Mouse (Mus musculus) neutrophil, adult 5-6 weeks (primary cell): ENCODE data around the gene Ccp110. TPM values are rescaled to one million over a fixed set of nuclear protein-coding genes. Genes with fewer than 3 reads are reported as not detected.

Source experiments
- ATAC-seq: fragments of 151-379, 151-347 bp; 2 replicates; pipeline ENCODE4 v1.8.0; 2017; ENCODE audit warnings: mild to moderate bottlenecking, moderate TSS enrichment; ENCODE audit not compliant: insufficient number of reproducible peaks, poor library complexity, low FRiP score, severe bottlenecking; ENCODE audit errors: extremely low read depth
- total RNA-seq: library from RNA; stranded (forward); fragments of 200-1000 nt; gene quantifications from 2 replicates; pipeline ENCODE4 v1.2.3, GENCODE M21; 2017

Gene Ccp110
- total RNA-seq, 1 experiment from 2014 or later = 15.5 TPM

DNA sequence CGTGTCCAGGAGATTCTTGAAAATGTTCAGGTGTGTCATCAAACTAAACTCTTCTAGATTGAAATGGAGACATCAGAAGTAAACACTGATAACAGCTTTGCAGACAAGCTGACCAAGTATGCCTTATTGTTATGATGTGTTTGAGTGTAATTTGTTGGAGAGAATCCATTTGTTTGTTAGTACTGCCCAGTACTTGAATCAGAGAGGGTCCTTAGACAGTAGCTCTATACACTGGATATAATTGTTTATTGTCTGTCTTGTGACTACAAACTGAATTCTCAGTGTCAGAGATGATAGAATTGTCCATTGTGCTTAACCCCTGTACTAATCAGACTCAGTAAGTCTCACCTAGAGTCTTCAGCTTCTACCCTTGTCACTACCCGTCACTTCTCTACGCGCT, 5.7 kb downstream of the Ccp110 start:
- no peak for ATAC-seq

DNA sequence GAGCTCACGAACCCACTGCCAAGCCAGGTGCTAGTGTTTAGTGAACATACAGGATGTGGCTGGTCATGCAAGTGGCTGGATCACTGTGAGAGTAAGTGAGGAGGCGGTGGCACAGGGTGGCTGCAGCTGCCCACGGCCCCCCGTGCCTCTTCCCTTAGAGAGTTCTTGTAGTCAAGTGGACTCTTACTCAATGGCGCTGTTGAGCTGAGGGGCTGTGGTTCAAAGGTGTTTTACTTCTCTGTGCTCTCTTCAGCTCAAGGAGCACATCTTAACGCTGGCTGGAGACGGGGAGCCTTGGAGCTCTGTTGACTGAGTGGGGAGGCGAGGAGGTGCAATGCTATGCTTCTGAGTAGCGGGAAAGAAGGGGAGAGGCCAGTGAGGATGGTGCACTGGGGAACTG, 11.6 kb downstream of the Ccp110 start:
- no peak for ATAC-seq

DNA sequence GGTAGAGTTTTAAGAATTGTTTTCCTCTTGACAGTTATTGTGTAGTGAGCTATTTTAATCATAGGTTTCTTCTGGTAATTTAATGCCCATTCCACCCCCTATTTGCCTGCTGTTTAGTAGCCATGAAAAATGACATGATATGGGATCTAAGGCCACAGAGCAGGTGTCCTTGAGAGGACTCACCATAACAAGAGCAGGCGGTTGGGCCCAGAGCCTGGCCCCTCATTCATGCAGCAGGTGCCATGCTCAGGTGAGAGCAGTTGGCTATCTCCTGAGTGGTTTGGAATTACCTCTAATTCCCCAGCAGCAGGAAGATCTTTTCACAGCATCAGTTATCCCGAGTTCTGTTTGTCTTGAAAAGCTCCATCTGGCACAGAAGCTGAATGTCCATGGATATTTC, 13.1 kb downstream of the Ccp110 start:
- ATAC-seq = no peak

GRCm38 (mm10) chr7:118728846-118729587, 16.7 kb downstream of the Ccp110 start:
- no peak for ATAC-seq

DNA sequence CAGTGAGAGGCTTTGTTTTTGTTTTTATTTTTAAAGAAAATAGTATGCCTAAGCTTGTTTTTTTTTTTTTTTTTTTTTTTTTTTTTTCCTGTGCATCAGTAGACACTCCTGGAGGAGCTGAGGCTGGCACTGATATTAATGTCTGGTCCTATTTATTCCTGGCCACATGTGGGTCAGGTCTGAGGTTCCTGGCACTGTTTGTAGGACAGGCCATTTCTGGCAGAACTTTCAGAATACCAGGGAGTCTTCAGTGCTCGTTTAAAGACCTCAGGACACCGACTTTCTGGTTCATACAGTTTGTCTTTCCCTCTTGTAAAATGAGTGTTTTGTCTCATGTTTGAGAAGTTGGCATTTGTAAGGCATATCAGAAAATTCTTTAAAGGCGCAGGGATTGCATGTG, 19.4 kb downstream of the Ccp110 start:
- ATAC-seq = no peak

DNA sequence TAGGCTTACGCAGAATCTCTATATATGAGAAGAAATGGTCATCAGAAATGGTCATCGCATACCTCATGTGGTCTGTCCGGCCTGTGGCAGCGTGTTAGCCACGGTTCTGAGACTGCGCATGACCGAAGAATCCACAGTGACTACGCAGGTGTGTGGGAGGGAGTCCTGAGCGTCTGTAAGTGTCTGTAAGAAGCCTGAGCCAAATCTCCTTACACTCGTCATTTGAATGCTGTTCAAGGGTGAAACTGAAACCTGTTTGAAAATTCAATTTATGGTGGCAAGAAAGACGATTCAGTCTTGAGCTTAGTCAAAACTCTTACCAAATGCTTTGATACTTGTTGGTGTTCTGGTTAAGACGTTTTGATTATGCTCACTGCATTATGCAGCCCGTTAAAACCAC, 20.9 kb downstream of the Ccp110 start:
- ATAC-seq = no peak

GRCm38 (mm10) chr7:118738730-118739129, 26.4 kb downstream of the Ccp110 start:
- no peak for ATAC-seq

DNA sequence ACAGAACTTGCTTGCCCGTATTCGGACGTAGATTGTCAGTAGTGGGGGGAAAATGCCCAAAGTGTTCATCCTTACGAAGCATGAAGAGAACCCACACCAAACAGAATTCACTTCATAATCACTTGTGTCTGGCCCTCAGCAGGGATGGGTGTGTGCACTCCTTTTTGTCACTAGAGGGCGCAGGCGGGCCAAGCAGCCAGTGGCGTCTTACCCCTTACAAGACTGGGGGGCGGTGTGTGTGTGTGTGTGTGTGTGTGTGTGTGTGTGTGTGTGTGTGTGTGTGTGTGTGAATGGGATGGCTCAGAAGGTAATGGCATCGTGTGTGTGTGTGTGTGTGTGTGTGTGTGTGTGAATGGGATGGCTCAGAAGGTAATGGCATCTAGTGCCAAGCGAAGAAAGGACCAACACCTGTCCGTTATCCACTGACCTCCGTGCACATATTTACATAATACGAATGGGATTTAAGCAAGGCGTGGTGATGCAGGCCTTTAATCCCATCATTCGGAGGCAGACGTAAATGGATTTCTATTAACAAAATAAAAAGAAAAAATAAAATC, 27.7 kb downstream of the Ccp110 start, which contains the start of gene Vps35l:
TSS of gene Vps35l (plus strand) at position 252 of the 557 bp plus-strand sequence.
- ATAC-seq = peak; percentile 80

DNA sequence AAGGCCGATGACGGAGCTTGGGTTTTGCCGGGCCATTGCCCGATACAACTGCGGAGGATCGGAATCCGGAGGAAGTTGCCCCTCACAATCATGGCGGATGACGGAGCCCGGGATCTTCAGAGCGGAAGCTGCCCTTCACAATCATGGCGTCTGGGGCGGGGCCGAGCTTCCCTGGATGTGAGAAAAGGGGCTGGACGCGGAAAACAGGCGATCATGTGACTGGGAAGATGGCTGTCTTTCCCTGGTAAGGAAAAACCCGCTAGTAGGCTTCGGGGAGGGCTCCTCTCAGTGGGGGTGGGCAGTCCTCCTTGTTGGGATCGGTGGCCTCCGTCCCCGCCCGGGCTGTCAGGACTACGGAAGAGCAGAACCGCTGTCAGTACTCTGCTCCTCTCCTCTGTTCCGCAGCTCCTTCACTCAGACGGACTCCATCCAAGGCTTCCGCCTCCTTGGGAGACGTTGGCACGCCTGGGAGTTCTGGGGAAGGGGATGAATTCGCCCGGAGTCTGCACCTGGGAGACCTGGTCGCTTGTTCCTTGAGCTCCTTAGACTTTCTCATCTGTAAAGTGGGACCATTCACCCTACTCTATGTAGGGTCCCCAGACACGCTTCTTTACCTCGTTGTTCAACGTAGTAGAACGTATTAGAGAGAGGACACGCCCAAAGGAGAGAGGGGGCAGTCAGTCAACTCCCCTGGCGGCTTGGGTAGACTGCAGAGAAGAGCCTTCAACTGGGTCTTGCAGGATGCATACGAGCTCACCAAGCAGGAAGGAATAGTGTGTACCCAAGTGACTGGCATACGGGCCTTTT, 28.4 kb downstream of the Ccp110 start:
- ATAC-seq = peak; percentile 94

GRCm38 (mm10) chr7:118742278-118742677, 29.9 kb downstream of the Ccp110 start:
- ATAC-seq = no peak

GRCm38 (mm10) chr7:118744766-118745165, 32.4 kb downstream of the Ccp110 start:
- no peak for ATAC-seq

DNA sequence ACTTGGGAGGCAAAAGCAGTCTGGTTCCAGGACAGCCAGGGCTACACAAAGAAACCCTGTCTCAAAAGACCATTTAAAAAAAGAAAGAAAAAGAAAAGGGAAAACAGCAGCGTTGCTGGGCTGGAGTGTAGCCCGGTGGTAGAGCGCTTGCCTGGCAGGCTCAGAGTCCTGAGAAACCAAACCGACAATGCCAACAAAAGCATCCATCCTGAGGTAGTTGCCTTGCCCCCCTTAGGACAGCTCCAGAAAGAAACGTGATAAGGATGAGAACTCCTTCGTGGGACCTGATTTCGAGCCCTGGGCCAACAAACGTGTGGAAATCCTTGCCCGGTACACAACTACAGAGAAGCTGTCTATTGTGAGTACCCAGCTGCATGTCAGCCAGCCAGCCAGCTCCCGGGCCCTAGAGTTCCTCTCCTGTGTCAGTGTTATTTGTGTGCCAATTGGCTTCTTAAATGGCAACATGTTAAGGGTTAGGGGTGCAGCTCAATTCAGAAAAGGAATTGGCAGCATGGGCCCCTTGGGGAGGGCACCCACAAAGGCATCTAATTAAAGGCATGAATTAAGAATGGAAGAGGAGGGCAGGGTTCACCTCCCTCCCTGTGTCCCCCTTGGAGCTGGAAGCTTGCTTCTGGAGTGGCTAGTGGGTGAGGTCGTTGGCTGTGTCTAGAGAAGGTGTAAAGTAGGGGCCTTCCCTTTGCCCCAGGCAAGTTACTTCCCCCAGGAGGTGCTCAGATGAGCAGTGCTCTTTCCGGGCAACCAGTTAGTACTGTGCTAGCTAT, 35.7 kb downstream of the Ccp110 start:
- no peak for ATAC-seq

DNA sequence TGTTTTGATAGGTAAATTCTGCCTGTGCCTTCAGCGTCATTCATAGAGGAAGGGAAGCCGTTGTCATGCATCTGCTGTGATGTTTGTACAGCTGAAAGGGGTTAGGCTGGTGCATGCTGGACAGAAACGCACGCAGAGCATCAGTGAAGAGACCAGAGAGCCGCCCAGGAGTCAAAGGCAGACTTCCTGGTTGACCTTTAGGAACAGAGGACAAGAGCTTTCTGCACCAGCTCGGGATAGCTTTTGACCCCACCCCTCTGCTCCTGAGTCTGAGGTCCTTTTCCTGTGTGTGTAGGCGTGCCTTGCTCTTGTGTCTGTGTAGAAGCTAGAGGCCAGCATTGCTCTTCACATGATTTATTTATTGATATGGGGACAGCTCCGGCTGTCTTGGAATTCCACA, 37.4 kb downstream of the Ccp110 start:
- no peak for ATAC-seq

DNA sequence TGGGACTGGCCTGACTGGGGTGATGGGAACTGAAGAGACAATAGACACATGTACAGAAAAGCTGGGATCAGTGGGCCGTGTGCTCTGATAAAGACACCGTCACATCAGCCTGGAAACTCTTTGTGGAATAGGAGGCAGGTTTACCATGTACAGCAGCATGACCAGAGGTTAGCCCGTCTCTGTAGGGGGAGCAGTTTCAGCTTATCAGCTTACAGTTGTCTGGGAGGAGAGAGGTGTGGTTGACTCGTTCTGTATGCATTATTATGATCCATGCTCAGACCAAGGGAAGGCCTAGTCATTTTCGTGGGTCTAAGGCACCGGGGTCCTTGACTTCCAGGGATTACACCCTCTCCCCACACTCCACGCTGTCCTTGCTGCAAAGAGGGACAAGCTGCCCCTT, 39.3 kb downstream of the Ccp110 start:
- ATAC-seq = no peak

GRCm38 (mm10) chr7:118755756-118756155, 43.4 kb downstream of the Ccp110 start:
- ATAC-seq = no peak

GRCm38 (mm10) chr7:118756490-118757265, 44.3 kb downstream of the Ccp110 start:
- ATAC-seq = no peak

DNA sequence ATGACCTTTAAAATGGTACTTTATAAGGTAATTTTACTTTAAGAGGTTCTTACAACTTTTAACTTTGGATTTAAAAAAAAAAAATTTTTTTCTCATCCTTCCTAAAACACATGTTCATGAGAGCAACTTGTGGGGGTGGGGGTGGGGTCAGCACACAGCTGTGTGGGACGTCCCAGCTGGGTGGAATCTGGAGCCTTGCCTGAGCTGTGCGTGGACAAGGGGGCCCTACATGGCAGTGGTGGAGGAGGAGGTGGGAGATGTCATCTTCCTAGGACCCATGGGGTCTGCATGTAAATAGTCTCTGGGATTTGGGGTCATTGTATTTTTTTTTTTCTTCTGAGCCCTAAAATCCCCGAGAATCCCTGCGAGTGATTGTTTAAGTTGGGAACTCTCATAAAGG, 46.0 kb downstream of the Ccp110 start:
- no peak for ATAC-seq

DNA sequence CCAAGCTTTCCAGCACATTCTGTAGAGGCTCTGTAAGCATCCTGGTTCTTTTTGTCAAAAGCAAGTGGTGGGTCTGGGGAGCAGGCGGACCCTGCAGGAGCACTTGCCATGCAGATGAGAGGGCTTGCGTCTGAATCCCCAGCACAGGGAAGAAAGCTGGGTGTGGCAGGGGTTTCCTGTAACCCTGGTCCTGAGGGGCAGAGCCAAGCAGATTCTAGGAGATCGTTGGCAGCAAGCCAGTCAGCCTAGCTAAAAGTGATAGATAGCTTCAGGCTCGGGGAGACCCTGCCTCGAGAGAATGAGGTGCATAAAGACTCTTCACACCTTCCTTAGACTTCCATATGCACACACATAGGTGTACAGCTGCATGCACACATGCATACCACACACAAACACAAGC, 47.0 kb downstream of the Ccp110 start:
- ATAC-seq = no peak

DNA sequence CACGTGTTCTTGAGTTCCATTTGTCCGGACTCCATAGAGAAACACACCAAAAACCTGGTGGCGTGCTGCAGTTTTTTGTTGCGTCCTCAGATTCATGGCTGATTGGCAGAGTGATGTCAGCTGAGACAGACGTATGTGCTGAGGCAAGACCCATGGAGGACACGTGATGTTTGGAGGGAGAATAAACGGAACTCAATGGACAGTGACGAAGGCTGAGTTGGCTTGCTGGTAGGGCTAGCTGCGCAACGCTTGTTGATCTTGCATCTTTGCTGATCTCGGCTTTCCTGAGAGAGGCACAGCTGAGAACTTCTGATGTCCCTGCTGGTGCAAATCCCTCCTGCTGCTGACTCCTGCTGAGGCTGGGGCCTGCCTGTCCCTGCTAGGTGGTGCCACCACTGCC, 51.6 kb downstream of the Ccp110 start:
- no peak for ATAC-seq
